ENCODE assay signal across 16 mouse cellular contexts in the genomic region with DNA sequence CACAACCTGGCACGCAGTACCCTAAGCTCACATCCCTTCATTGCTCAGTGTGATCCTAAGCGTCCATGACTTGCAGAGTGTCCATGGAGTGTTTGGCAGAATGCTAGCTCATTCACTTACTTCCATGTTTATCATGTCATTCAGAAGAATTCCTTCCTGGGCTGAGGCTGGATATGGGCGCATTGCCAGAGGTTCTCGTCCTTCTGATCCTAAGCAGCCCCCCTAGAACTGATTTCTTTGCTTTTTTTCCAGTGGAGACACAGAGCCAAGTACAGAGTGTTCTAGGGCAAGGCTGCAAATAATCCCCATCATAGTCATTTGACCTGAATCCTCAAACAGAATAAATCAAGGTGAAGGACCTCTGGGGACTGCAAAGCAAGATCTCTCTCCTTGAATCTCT.
DNase-seq lines count a peak whose midpoint lies in the region; ATAC-seq lines count a peak whose summit lies in the region.
"Had no signal": no experiment of that assay in that cellular context is flagged by ENCODE, and none has a peak within 500 bp of the region (broad histone marks: within the 10 kb centered on the region; RNA-seq: fewer than 3 reads in every experiment).

No protein-coding gene starts in this region.

- no peaks in the 10 kb centered on the region for H3K36me3 ChIP-seq in kidney, embryonic 16.5 days (ENCODE audit: insufficient read depth, low read length)
- H3K36me3 ChIP-seq: embryonic facial prominence, embryonic 13.5 days; forebrain, embryonic 10.5 days; G1E; heart, embryonic 15.5 days; limb, embryonic 12.5 days; liver, embryonic 15.5 days had no signal

- H3K9me3 ChIP-seq in kidney, embryonic 16.5 days (ENCODE audit: low read length), result no peaks in the 10 kb centered on the region
- H3K9me3 ChIP-seq: embryonic facial prominence, embryonic 13.5 days; forebrain, embryonic 10.5 days; heart, embryonic 15.5 days; limb, embryonic 12.5 days; liver, embryonic 15.5 days had no signal

- H3K4me3 ChIP-seq in kidney, embryonic 16.5 days (ENCODE audit: low read length), result no peak overlapping the region
- H3K4me3 ChIP-seq: embryonic facial prominence, embryonic 13.5 days; forebrain, embryonic 10.5 days; heart, embryonic 15.5 days; limb, embryonic 12.5 days; liver, embryonic 15.5 days had no signal

- no peaks in the 10 kb centered on the region for H3K27me3 ChIP-seq in kidney, embryonic 16.5 days (ENCODE audit: insufficient read depth, low read length)
- H3K27me3 ChIP-seq: embryonic facial prominence, embryonic 13.5 days; heart, embryonic 15.5 days; limb, embryonic 12.5 days; liver, embryonic 15.5 days had no signal

- DNase-seq in kidney, adult 11 months, result peak; percentile 2
- peak; percentile 25 for DNase-seq in urinary bladder, postnatal 14 days (ENCODE audit: low spot score)
- no peak for DNase-seq in urinary bladder, postnatal 25 days (ENCODE audit: low spot score)
- DNase-seq in kidney, postnatal 14 days, result peak; percentile 44
- DNase-seq in c-Kit-positive CD71-positive TER-119-positive erythroid progenitor cells, embryonic 14.5 days (ENCODE audit: low spot score), result no peak
- DNase-seq in liver, result no peak
- DNase-seq: layer of hippocampus, postnatal 36 days; thymus, adult 18-20 months had no signal

- ATAC-seq in kidney, embryonic 16.5 days (ENCODE audit: low FRiP score, low TSS enrichment), result no peak

- 69% methylated on average over 4 of the region's 4 CpGs for WGBS in kidney, embryonic 16.5 days

- H3K4me2 ChIP-seq in kidney, embryonic 16.5 days (replicated peaks; ENCODE audit: low read depth, low read length), result no peak overlapping the region
- H3K4me2 ChIP-seq: embryonic facial prominence, embryonic 13.5 days; heart, embryonic 15.5 days; hindbrain, embryonic 14.5 days; limb, embryonic 12.5 days; liver, embryonic 15.5 days had no signal

- no peaks in the 10 kb centered on the region for H3K4me1 ChIP-seq in kidney, embryonic 16.5 days (ENCODE audit: insufficient read depth, low read length)
- H3K4me1 ChIP-seq: embryonic facial prominence, embryonic 13.5 days; forebrain, embryonic 10.5 days; heart, embryonic 15.5 days; limb, embryonic 12.5 days; liver, embryonic 15.5 days had no signal

- no peak overlapping the region for H3K9ac ChIP-seq in kidney, embryonic 16.5 days (replicated peaks; ENCODE audit: low read length)
- H3K9ac ChIP-seq: embryonic facial prominence, embryonic 13.5 days; heart, embryonic 15.5 days; hindbrain, embryonic 14.5 days; limb, embryonic 12.5 days; liver, embryonic 15.5 days had no signal

- no peak overlapping the region for H3K27ac ChIP-seq in kidney, embryonic 16.5 days (ENCODE audit: low read length)
- H3K27ac ChIP-seq: embryonic facial prominence, embryonic 13.5 days; forebrain, embryonic 10.5 days; heart, embryonic 15.5 days; hindbrain, embryonic 14.5 days; limb, embryonic 12.5 days; liver, embryonic 15.5 days had no signal

Comparison
In these comparisons a context has a peak if more than half of its experiments do, and no peak if none do; other contexts are left out.
1. DNase-seq: peak in kidney, adult 11 months (single experiment), urinary bladder, postnatal 14 days (single experiment) and kidney, postnatal 14 days (single experiment); none in urinary bladder, postnatal 25 days (single experiment), c-Kit-positive CD71-positive TER-119-positive erythroid progenitor cells, embryonic 14.5 days (single experiment) and liver (single experiment).